Mouse (Mus musculus) ES-Bruce4 (cell line): ENCODE results near the gene Aqp6. TPM values are rescaled to one million over a fixed set of nuclear protein-coding genes. Genes with fewer than 3 reads are reported as not detected.

Source experiments
- H3K27ac ChIP-seq: 2 replicates; pipeline ENCODE4 v1.5.1; 2012; ENCODE audit warnings: low read length, inconsistent platforms; ENCODE audit not compliant: insufficient read depth
- H3K27me3 ChIP-seq: 2 replicates; pipeline ENCODE4 v1.6.1; 2012; ENCODE audit warnings: mild to moderate bottlenecking, low read length, inconsistent platforms; ENCODE audit not compliant: control insufficient read depth, poor library complexity, insufficient read depth, severe bottlenecking
- H3K36me3 ChIP-seq: 2 replicates; pipeline ENCODE4 v1.6.1; 2012; ENCODE audit warnings: inconsistent platforms, mild to moderate bottlenecking, low read length, moderate library complexity; ENCODE audit not compliant: control insufficient read depth, poor library complexity, insufficient read depth, severe bottlenecking
- H3K4me1 ChIP-seq: one replicate; pipeline ENCODE4 v1.8.1; 2011; ENCODE audit warnings: low read length; ENCODE audit not compliant: control insufficient read depth, insufficient read depth
- H3K4me3 ChIP-seq: 2 replicates; pipeline ENCODE4 v1.5.1; 2011; ENCODE audit warnings: low read depth, mild to moderate bottlenecking, low read length
- H3K9ac ChIP-seq: 2 replicates; pipeline ENCODE4 v1.6.1; 2012; ENCODE audit warnings: low read depth, mild to moderate bottlenecking, inconsistent platforms; ENCODE audit not compliant: poor library complexity, severe bottlenecking
- H3K9me3 ChIP-seq: replicated peaks from 2 replicates; pipeline ENCODE4 v1.6.1; 2012; ENCODE audit warnings: mild to moderate bottlenecking, low read length, inconsistent platforms; ENCODE audit not compliant: control insufficient read depth, poor library complexity, insufficient read depth, severe bottlenecking
- CTCF ChIP-seq: IDR thresholded peaks from one replicate; pipeline ENCODE4 v1.8.1; 2011; ENCODE audit warnings: low read depth, low read length
- EP300 ChIP-seq: IDR thresholded peaks from 2 replicates; pipeline ENCODE4 v1.6.1; 2011; ENCODE audit warnings: low read depth, low read length; ENCODE audit not compliant: insufficient read depth
- POLR2A ChIP-seq: IDR thresholded peaks from one replicate; pipeline ENCODE4 v1.8.1; 2011; ENCODE audit warnings: low read length; ENCODE audit not compliant: insufficient read depth
- polyA plus RNA-seq: library from polyadenylated mRNA; stranded (reverse); fragments of >200 nt; gene quantifications from 2 replicates; pipeline ENCODE4 v1.2.4, GENCODE M21; 2011; ENCODE audit warnings: low read depth; ENCODE audit not compliant: missing spikeins, insufficient read depth, insufficient read length

Gene Aqp6
- polyA plus RNA-seq, 1 experiment = 0.42 TPM

DNA sequence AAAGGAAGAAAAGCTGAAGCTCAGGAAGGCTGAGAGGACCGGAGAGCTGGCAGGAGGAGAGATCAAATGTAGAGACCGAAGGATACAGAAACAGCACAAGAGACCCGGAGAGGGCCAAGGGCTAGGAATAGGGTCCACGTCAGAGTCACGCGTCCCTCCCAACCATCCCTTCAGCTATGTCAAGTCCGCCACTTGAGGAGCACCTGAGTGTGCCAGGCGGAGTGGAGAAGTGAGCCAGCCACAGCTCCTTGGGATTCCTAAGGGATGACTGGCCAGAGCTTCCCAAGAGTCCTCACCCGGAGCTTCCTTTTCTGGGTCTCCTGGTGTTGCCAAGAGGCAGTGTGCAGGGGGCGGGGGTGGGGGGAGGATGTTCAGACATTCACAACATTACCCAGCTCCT lies 6.2 kb upstream of the Aqp6 start:
- H3K4me3 ChIP-seq = no peak overlapping the region
- H3K9ac ChIP-seq = no peak overlapping the region
- H3K27ac ChIP-seq = no peak overlapping the region
- H3K4me1 ChIP-seq = peaks cover 4% of the 10 kb centered on the region
- H3K36me3 ChIP-seq = no peaks in the 10 kb centered on the region
- H3K9me3 ChIP-seq = no peaks in the 10 kb centered on the region
- peaks cover 11% of the 10 kb centered on the region for H3K27me3 ChIP-seq
- TF ChIP-seq EP300 = no peak
- no peak for TF ChIP-seq POLR2A
- TF ChIP-seq CTCF = no peak

DNA sequence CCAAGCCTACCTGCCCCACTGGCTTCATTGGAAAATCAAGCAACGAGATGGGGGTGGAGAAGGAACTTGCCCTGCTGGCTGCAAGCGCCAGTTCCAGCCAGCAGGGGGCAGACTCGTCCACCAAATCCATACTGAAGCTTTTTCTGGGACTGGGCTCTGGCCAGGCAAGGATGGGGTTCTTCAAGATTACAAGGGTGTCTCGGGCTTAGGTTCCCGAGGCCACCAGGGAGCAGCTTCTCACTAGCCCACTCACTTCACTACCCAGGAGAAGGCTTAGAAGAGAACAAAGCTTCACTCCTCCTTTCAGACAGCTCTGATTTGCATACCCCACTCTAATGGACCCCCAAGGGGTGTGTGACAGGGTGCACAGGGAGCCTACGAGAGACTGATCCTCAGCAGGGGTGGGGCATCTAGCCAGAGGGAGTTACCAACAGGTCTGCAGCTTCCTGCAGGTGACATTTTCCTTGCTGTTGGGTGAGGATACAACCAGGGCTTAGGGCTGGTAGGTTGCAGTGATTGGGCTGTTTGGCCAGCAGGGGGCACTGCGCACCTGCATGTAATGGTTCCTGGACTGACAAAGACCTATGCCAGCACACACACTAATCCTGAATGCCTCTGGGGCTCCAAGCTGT lies 5.0 kb upstream of the Aqp6 start:
- Histone ChIP-seq H3K36me3 (no peaks in the 10 kb centered on the region), H3K4me1 (peaks cover 4% of the 10 kb centered on the region), H3K9ac (no peak overlapping the region), H3K27me3 (no peaks in the 10 kb centered on the region), H3K9me3 (no peaks in the 10 kb centered on the region), H3K4me3 (no peak overlapping the region), H3K27ac (no peak overlapping the region)
- TF ChIP-seq CTCF (peak; percentile 97), EP300 (0 out of 2 replicates have a peak, but pooled peaks have one; percentile 27), POLR2A (no peak)

DNA sequence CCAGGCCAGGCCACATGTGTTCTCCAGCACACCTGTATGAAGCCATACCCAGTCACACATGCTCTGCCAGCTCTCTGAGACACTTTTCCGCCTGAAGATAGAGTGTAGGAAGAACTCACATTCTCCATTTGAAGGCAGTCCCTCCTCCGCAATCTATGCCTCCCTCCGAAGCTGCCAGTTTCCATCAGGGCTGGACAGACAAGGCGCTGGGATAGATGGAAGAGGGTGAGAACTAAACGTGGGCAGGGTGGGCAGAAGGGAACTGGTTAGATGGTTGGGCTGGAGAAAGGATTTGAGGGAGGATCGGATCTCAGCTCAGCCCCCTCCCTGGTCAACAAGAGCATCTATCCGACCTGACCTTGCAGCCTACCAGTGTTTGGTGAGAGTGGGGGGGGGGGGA lies 4.4 kb upstream of the Aqp6 start:
- no peaks in the 10 kb centered on the region for H3K27me3 ChIP-seq
- H3K4me1 ChIP-seq = peaks cover 4% of the 10 kb centered on the region
- no peaks in the 10 kb centered on the region for H3K9me3 ChIP-seq
- H3K9ac ChIP-seq = no peak overlapping the region
- no peak overlapping the region for H3K27ac ChIP-seq
- H3K4me3 ChIP-seq = no peak overlapping the region
- no peak for TF ChIP-seq CTCF
- TF ChIP-seq POLR2A = no peak
- no peaks in the 10 kb centered on the region for H3K36me3 ChIP-seq

DNA sequence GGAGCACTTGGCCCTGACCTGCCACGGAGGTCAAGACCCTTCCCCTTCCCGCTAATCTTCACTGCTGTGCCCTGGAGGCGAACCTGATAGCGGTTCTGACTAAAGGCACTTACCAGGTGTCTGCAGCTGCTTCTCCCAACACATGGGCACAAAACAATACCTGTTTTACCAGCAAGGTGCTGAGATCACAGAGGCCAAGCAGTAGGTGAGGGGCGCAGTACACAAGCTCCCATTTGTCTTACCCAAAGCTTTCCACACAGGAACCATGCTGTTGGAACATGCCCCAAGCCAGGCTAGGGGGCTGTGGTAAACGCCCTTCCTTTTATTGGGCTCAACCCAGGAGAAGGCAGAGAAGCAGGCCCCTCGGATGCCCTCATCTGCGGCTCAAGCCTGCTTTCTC lies 3.6 kb upstream of the Aqp6 start:
- Histone ChIP-seq H3K27ac (no peak overlapping the region), H3K9me3 (no peaks in the 10 kb centered on the region), H3K4me1 (peaks cover 4% of the 10 kb centered on the region), H3K9ac (no peak overlapping the region), H3K4me3 (no peak overlapping the region), H3K27me3 (no peaks in the 10 kb centered on the region), H3K36me3 (no peaks in the 10 kb centered on the region)
- TF ChIP-seq EP300 (no peak), POLR2A (no peak), CTCF (no peak)

DNA sequence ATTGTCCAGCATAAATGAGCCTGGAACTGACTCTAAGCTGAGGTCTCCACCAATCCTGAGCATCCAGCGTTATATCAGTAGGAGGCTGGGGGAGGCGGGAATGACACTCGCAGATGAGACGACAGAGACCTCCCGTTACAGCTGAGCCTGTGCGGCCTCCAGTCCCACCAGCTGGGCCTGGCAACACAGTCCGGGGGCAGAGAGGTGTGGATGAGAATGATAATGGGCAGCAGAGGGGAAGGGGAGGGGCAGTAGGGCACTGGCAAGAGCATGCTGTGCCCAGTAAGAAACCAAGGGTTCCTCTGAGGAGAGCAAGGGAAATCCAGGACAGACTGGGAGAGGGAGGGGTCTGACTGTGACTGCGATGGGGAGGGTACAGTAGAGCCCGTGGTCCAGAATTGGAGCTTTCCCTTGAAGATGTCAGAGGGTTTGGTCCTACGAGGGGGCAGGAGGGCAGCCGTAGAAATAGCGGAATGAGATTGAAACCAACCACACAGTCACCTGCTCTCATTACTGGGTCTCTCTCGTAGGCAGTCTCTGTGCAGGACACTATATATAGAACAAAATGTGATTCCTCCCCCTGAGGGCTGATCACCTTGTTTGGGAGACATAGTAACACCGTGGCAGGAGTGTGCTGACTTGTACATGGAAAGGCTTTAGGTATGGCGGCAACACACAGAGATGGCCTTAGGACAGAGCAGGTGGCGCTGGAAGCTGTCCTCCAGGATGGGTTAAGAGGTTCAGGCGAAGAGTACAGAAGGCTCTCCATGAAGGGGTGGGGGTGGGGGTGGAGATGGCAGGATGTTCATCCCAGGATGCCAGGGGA lies 1.7 kb upstream of the Aqp6 start:
- H3K9ac ChIP-seq = no peak overlapping the region
- H3K4me1 ChIP-seq = peaks cover 4% of the 10 kb centered on the region
- H3K36me3 ChIP-seq = no peaks in the 10 kb centered on the region
- H3K27me3 ChIP-seq = no peaks in the 10 kb centered on the region
- no peak overlapping the region for H3K27ac ChIP-seq
- no peak overlapping the region for H3K4me3 ChIP-seq
- TF ChIP-seq POLR2A (no peak), EP300 (no peak), CTCF (no peak)
- no peaks in the 10 kb centered on the region for H3K9me3 ChIP-seq

DNA sequence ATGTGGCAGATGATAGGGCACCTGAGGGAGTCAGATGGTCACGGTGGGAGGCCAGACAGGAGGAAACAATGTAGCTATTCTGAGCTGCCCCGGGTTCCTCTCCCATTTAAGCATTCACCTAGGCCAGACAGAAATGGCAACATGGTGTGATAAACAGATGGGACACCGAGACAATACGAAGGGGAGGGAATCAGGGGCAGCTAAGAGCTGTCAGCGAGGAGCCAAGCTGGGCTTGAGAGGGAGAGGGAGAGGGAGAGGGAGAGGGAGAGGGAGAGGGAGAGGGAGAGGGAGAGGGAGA lies 572 bp downstream of the Aqp6 start:
- H3K9ac ChIP-seq = peak overlapping the region; percentile 17; the same call in 1 of the 2 replicates
- peaks cover 4% of the 10 kb centered on the region for H3K4me1 ChIP-seq

More for the DNA sequence above, 572 bp downstream of the Aqp6 start:
- no peaks in the 10 kb centered on the region for H3K36me3 ChIP-seq
- no peaks in the 10 kb centered on the region for H3K27me3 ChIP-seq
- TF ChIP-seq CTCF = no peak
- H3K9me3 ChIP-seq = no peaks in the 10 kb centered on the region
- H3K27ac ChIP-seq = no peak overlapping the region
- H3K4me3 ChIP-seq = peak overlapping the region; percentile 17
